Mouse (Mus musculus) midbrain, embryonic 10.5 days (tissue): ENCODE data around the gene Spats2l. TPM values are rescaled to one million over a fixed set of nuclear protein-coding genes. Genes with fewer than 3 reads are reported as not detected.

Experiments
- DNase-seq: peaks from one replicate; pipeline ENCODE4 v3.0.0-alpha.2; 2017; ENCODE audit warnings: low spot score
- H3K27ac ChIP-seq: fragments of 300-500 bp; sonication (generic); replicated peaks from 2 replicates; pipeline ENCODE4 v1.5.1; 2016; ENCODE audit warnings: mild to moderate bottlenecking
- H3K27me3 ChIP-seq: fragments of 300-500 bp; sonication (generic); 2 replicates; pipeline ENCODE4 v1.6.1; 2016; ENCODE audit warnings: low read depth, mild to moderate bottlenecking; ENCODE audit not compliant: poor library complexity, severe bottlenecking
- H3K36me3 ChIP-seq: fragments of 300-500 bp; sonication (generic); 2 replicates; pipeline ENCODE4 v1.6.1; 2016; ENCODE audit warnings: mild to moderate bottlenecking, moderate library complexity
- H3K4me1 ChIP-seq: fragments of 300-500 bp; sonication (generic); 2 replicates; pipeline ENCODE4 v1.6.1; 2016
- H3K4me3 ChIP-seq: fragments of 300-500 bp; sonication (generic); 2 replicates; pipeline ENCODE4 v1.5.1; 2016; ENCODE audit warnings: mild to moderate bottlenecking, moderate library complexity
- H3K9me3 ChIP-seq: fragments of 300-500 bp; sonication (generic); replicated peaks from 2 replicates; pipeline ENCODE4 v1.6.1; 2016; ENCODE audit warnings: mild to moderate bottlenecking
- WGBS: fragments of 180-500 bp; shearing (Covaris S2); methylation state at CpG from one replicate; pipeline ENCODE4 v1.1.7; 2016; 5-methylcytosine and 5-hydroxymethylcytosine counted together
- polyA plus RNA-seq: library from polyadenylated mRNA; unstranded; fragments of >200 nt; fragmentation: Nextera tagmentation; extraction: Ambion mirVana; gene quantifications from 2 replicates; pipeline ENCODE4 v1.2.1, GENCODE M21; 2016

Gene Spats2l
- polyA plus RNA-seq, 1 experiment from 2014 or later, result 22.4 TPM

GRCm38 (mm10) chr1:57836686-57837317, 62.8 kb downstream of the Spats2l start:
- Histone ChIP-seq H3K36me3 (no peaks in the 10 kb centered on the region), H3K4me3 (no peak overlapping the region), H3K4me1 (peaks cover 11% of the 10 kb centered on the region), H3K9me3 (no peaks in the 10 kb centered on the region), H3K27me3 (no peaks in the 10 kb centered on the region), H3K27ac (no peak overlapping the region)
- 88% methylated on average over 5 of the region's 5 CpGs for WGBS
- DNase-seq, result no peak

GRCm38 (mm10) chr1:57839863-57840262, 65.9 kb downstream of the Spats2l start:
- H3K4me1 ChIP-seq, result peaks cover 13% of the 10 kb centered on the region
- no peak overlapping the region for H3K4me3 ChIP-seq

GRCm38 (mm10) chr1:57845054-57845722, 71.2 kb downstream of the Spats2l start:
- Histone ChIP-seq H3K9me3 (no peaks in the 10 kb centered on the region), H3K27me3 (peaks cover 13% of the 10 kb centered on the region; the same call in 1 of the 2 replicates), H3K4me1 (peaks cover 62% of the 10 kb centered on the region), H3K4me3 (no peak overlapping the region), H3K27ac (0 out of 2 replicates have a peak overlapping the region, but pooled peaks have one; percentile 6), H3K36me3 (no peaks in the 10 kb centered on the region)
- DNase-seq, result no peak
- WGBS, result 89% methylated on average over 9 of the region's 9 CpGs

More at GRCm38 (mm10) chr1:57839863-57840262, 65.9 kb downstream of the Spats2l start:
- no peak for DNase-seq
- no peaks in the 10 kb centered on the region for H3K9me3 ChIP-seq
- H3K27ac ChIP-seq, result no peak overlapping the region
- H3K36me3 ChIP-seq, result no peaks in the 10 kb centered on the region
- 88% methylated on average over 6 of the region's 6 CpGs for WGBS
- no peaks in the 10 kb centered on the region for H3K27me3 ChIP-seq

- H3K27me3 ChIP-seq, result peaks cover 13% of the 10 kb centered on the region; the same call in 1 of the 2 replicates
- H3K4me3 ChIP-seq, result no peak overlapping the region
- H3K9me3 ChIP-seq, result no peaks in the 10 kb centered on the region
- H3K27ac ChIP-seq, result peak overlapping the region; percentile 81
- peaks cover 74% of the 10 kb centered on the region for H3K4me1 ChIP-seq
- 45% methylated on average over 15 of the region's 15 CpGs for WGBS
- no peaks in the 10 kb centered on the region for H3K36me3 ChIP-seq
- DNase-seq, result peak; percentile 45
These were observed 73.1 kb downstream of the Spats2l start for GRCm38 (mm10) chr1:57846856-57847698.

- DNase-seq, result no peak
- Histone ChIP-seq H3K27ac (peak overlapping the region; percentile 38; the same call in 1 of the 2 replicates), H3K4me3 (no peak overlapping the region), H3K36me3 (no peaks in the 10 kb centered on the region), H3K9me3 (no peaks in the 10 kb centered on the region), H3K4me1 (peaks cover 66% of the 10 kb centered on the region), H3K27me3 (peaks cover 13% of the 10 kb centered on the region; the same call in 1 of the 2 replicates)
- WGBS, result 90% methylated on average over 4 of the region's 4 CpGs
These were observed 75.1 kb downstream of the Spats2l start for GRCm38 (mm10) chr1:57849087-57849486.

- peaks cover 65% of the 10 kb centered on the region for H3K4me1 ChIP-seq
- peak overlapping the region; percentile 19; the same call in 1 of the 2 replicates for H3K27ac ChIP-seq
- 61% methylated on average over 3 of the region's 3 CpGs for WGBS
- no peak for DNase-seq
- no peak overlapping the region for H3K4me3 ChIP-seq
- no peaks in the 10 kb centered on the region for H3K36me3 ChIP-seq
- no peaks in the 10 kb centered on the region for H3K9me3 ChIP-seq
- H3K27me3 ChIP-seq, result peaks cover 13% of the 10 kb centered on the region; the same call in 1 of the 2 replicates
These were observed 76.0 kb downstream of the Spats2l start for GRCm38 (mm10) chr1:57849916-57850315.

GRCm38 (mm10) chr1:57851871-57852270, 77.9 kb downstream of the Spats2l start:
- Histone ChIP-seq H3K9me3 (no peaks in the 10 kb centered on the region), H3K4me3 (no peak overlapping the region), H3K4me1 (peaks cover 45% of the 10 kb centered on the region), H3K27me3 (0 out of 2 replicates have a peak, but pooled peaks cover 4% of the 10 kb centered on the region), H3K27ac (no peak overlapping the region), H3K36me3 (no peaks in the 10 kb centered on the region)
- DNase-seq, result no peak
- 97% methylated on average over 6 of the region's 6 CpGs for whole genome bisulfite sequencing

GRCm38 (mm10) chr1:57852562-57853271, 78.8 kb downstream of the Spats2l start:
- no peak for DNase-seq
- Histone ChIP-seq H3K27ac (no peak overlapping the region), H3K36me3 (no peaks in the 10 kb centered on the region), H3K4me1 (peaks cover 44% of the 10 kb centered on the region), H3K9me3 (no peaks in the 10 kb centered on the region), H3K27me3 (0 out of 2 replicates have a peak, but pooled peaks cover 4% of the 10 kb centered on the region), H3K4me3 (no peak overlapping the region)
- 93% methylated on average over 12 of the region's 12 CpGs for WGBS

- no peaks in the 10 kb centered on the region for H3K9me3 ChIP-seq
- peak overlapping the region; percentile 61; the same call in 1 of the 2 replicates for H3K27ac ChIP-seq
- H3K27me3 ChIP-seq, result no peaks in the 10 kb centered on the region
- no peak overlapping the region for H3K4me3 ChIP-seq
- H3K4me1 ChIP-seq, result peaks cover 41% of the 10 kb centered on the region
- H3K36me3 ChIP-seq, result no peaks in the 10 kb centered on the region
- 35% methylated on average over 5 of the region's 5 CpGs for WGBS
- DNase-seq, result no peak
These were observed 83.8 kb downstream of the Spats2l start for GRCm38 (mm10) chr1:57857799-57858198.

- peak overlapping the region; percentile 79 for H3K27ac ChIP-seq
- no peaks in the 10 kb centered on the region for H3K36me3 ChIP-seq
- peaks cover 60% of the 10 kb centered on the region for H3K4me1 ChIP-seq
- peak; percentile 53 for DNase-seq
- H3K4me3 ChIP-seq, result no peak overlapping the region
- 34% methylated on average over 4 of the region's 4 CpGs for WGBS
- H3K27me3 ChIP-seq, result no peaks in the 10 kb centered on the region
- no peaks in the 10 kb centered on the region for H3K9me3 ChIP-seq
These were observed 88.1 kb downstream of the Spats2l start for GRCm38 (mm10) chr1:57862024-57862423.

- H3K36me3 ChIP-seq, result no peaks in the 10 kb centered on the region
- no peaks in the 10 kb centered on the region for H3K9me3 ChIP-seq
- WGBS, result 89% methylated on average over 13 of the region's 13 CpGs
- peaks cover 11% of the 10 kb centered on the region for H3K27me3 ChIP-seq
- H3K4me1 ChIP-seq, result peaks cover 66% of the 10 kb centered on the region
- no peak for DNase-seq
- no peak overlapping the region for H3K4me3 ChIP-seq
- H3K27ac ChIP-seq, result peak overlapping the region; percentile 20; the same call in 1 of the 2 replicates
These were observed 94.7 kb downstream of the Spats2l start for GRCm38 (mm10) chr1:57868651-57869050.

- Histone ChIP-seq H3K27ac (peak overlapping the region; percentile 34; the same call in 1 of the 2 replicates), H3K9me3 (no peaks in the 10 kb centered on the region), H3K4me3 (no peak overlapping the region), H3K27me3 (peaks cover 11% of the 10 kb centered on the region), H3K36me3 (no peaks in the 10 kb centered on the region), H3K4me1 (peaks cover 64% of the 10 kb centered on the region)
- WGBS, result 50% methylated on average over 3 of the region's 3 CpGs
- DNase-seq, result no peak
These were observed 98.0 kb downstream of the Spats2l start for GRCm38 (mm10) chr1:57872006-57872405.
